Mouse (Mus musculus) macrophage (primary cell): ENCODE data around the gene Cnppd1. TPM values are rescaled to one million over a fixed set of nuclear protein-coding genes. Genes with fewer than 3 reads are reported as not detected.
A peak's percentile ranks its signal among the peaks of the same experiment; 100 is the strongest.

Experiments used
- H3K27ac ChIP-seq: fragments of 350-480 bp; formaldehyde crosslinking; 2 replicates; pipeline ENCODE4 v1.9.0; 2021
- H3K36me3 ChIP-seq: fragments of 350-480 bp; formaldehyde crosslinking; 2 replicates; pipeline ENCODE4 v1.9.0; 2021; ENCODE audit errors: inconsistent target
- H3K4me3 ChIP-seq: fragments of 350-480 bp; formaldehyde crosslinking; 2 replicates; pipeline ENCODE4 v1.9.0; 2021; ENCODE audit errors: inconsistent target
- H3K79me2 ChIP-seq: fragments of 350-480 bp; formaldehyde crosslinking; 2 replicates; pipeline ENCODE4 v1.9.0; 2021; ENCODE audit errors: inconsistent target
- WGBS: methylation state at CpG from one replicate; pipeline ENCODE4 v1.1.7; 2026; ENCODE audit warnings: inconsistent platforms; ENCODE audit not compliant: missing documents; 5-methylcytosine and 5-hydroxymethylcytosine counted together
- polyA plus RNA-seq: library from polyadenylated mRNA; stranded (reverse); fragments of 250-400 nt; gene quantifications from 3 replicates; pipeline ENCODE4 v1.2.4, GENCODE M21; 2018; ENCODE audit warnings: inconsistent platforms
- total RNA-seq, 78 experiments: library from RNA; depleted of rRNA; stranded (reverse); fragments of 250-400 nt; gene quantifications; 1 replicate in 9 of 78; 2 replicates in 24 of 78; 3 replicates in 43 of 78; 4 replicates in 2 of 78; pipeline ENCODE4 v1.2.4; 2018; ENCODE audit warnings: inconsistent platforms in 56 of 78

The Cnppd1 gene
- 100 to 1,000 TPM in 14 of 26 experiments, 10 to 100 TPM in 12; 37.3 to 184 (median 105) TPM for total RNA-seq (2018; cell fraction: chromatin; rRNA removed)
- total RNA-seq (2018; cell fraction: cytosol; rRNA removed): 100 to 1,000 TPM in 10 of 26 experiments, 10 to 100 TPM in 16; 78.6 to 121 (median 96.5) TPM
- 100 to 1,000 TPM in 12 of 26 experiments, 10 to 100 TPM in 14; 61.3 to 139 (median 98.2) TPM for total RNA-seq (2018; cell fraction: nucleus; rRNA removed)
- 52.3 to 87.8 TPM (median 60.4 TPM) in 3 replicates for polyA plus RNA-seq

DNA sequence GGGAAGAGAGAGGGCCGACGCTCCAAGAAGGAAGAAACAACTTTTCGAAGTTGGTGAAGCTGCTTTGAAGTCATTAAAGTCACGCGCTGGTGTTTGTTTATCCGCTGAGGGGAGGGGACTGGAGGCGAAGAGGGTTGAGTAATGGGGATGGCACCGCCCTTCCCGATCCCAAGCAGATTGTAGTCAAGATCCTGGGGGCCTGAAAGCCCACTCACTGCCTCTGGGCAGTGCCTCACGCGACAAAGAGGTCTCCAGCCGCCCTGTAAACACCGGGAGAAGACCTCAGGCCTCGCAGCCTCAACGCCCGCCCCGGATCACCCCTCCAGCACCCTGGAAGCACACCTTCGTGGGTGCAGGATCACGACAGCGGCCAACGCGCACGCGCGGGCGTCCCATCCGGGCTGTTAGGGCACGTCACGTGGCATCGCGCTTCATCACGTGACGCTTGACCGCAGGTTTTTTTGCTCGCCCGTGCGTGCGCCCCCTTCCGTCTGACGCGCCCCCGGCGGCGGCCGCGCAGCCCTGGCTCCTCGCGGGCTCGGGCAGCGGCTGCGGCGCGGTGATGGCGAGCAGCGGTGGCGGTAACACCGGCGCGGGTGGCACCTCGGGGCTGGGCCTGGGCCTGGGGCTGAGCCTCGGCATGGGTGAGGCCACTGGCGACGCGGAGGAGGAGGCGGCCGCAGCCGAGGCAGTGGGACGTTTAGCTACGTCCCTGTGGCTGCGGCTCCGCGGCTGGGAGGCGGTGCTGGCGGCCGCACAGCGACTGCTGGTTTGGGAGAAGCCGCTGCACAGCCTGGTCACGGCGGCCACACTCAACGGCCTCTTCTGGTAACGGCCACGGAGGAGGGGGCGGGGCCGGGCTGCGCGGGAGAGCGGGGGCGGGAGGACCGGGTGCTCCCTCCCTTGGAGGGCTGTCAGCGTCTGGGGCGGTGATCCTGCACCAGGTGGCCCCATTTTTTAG, at the start of gene Cnppd1, which contains the start of gene Retreg2:
Gene Cnppd1, minus strand, starts transcription at position 411 of the 961 bp plus-strand sequence.
Gene Retreg2, plus strand, starts transcription at position 478 of the 961 bp plus-strand sequence.
- peaks cover 48% of the 10 kb centered on the region for H3K79me2 ChIP-seq
- 1% methylated on average over 91 of the region's 91 CpGs for WGBS
- H3K36me3 ChIP-seq: peaks cover 54% of the 10 kb centered on the region
- peak within 1 kb of the TSS; percentile 94 for H3K4me3 ChIP-seq
- peak within 1 kb of the TSS; percentile 97 for H3K27ac ChIP-seq

DNA sequence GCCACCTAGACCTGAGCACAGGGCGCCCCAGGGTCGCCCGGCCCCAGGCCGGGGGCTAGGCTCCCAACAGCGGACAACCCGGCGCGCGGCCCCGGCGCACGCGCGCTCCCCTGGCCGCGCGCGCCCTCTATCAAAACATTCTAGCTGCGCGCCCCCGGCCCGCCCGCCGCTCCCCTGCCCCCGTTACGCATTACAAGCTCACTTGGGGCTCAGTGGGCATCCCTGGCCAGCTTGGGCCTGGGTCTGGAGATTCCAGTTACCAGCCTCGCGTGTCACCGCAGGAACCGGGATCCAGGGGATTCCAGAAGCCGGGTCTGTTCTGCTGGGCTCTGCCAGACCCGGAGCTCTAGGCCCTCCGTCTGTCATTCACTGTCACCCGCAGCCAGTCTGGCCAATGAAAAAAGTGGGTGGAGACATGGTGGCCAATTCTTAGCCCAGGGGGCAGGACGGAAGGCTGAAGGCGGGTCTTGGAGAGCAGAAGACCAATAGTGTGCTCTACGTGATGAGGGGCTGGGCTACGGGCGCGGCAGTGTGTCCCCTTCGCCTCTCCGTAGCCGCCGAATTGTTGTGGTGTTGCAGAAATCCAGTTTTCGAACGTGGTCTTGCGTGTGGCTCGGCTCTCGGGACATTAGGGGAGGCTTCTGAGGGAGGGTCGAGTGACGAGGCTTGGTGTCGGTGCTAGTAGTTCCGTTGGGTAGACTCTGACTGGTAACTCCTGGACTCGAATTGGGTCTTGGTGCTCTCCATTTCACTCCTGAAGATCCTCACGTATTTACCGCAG, 49.3 kb upstream of the Cnppd1 start, which contains the start of the genes Ankzf1 and Atg9a:
Gene Ankzf1, plus strand, starts transcription at position 530 of the 781 bp plus-strand sequence.
Gene Atg9a, minus strand, starts transcription at position 575 of the 781 bp plus-strand sequence.
- WGBS: under 1% methylated on average over 56 of the region's 56 CpGs

GRCm38 (mm10) chr1:75191258-75191621, 48.7 kb upstream of the Cnppd1 start:
- Histone ChIP-seq H3K4me3 (peak overlapping the region; percentile 88), H3K36me3 (peaks cover 20% of the 10 kb centered on the region), H3K79me2 (peaks cover 14% of the 10 kb centered on the region; the same call in 1 of the 2 replicates), H3K27ac (no peak overlapping the region)
- WGBS: 65% methylated on average over 5 of the region's 5 CpGs

More for the DNA sequence above, 49.3 kb upstream of the Cnppd1 start, which contains the start of the genes Ankzf1 and Atg9a:
- H3K4me3 ChIP-seq: peak within 1 kb of the TSS; percentile 88
- H3K27ac ChIP-seq: peak within 1 kb of the TSS; percentile 85
- peaks cover 14% of the 10 kb centered on the region; the same call in 1 of the 2 replicates for H3K79me2 ChIP-seq
- H3K36me3 ChIP-seq: peaks cover 19% of the 10 kb centered on the region; the same call in 1 of the 2 replicates

DNA sequence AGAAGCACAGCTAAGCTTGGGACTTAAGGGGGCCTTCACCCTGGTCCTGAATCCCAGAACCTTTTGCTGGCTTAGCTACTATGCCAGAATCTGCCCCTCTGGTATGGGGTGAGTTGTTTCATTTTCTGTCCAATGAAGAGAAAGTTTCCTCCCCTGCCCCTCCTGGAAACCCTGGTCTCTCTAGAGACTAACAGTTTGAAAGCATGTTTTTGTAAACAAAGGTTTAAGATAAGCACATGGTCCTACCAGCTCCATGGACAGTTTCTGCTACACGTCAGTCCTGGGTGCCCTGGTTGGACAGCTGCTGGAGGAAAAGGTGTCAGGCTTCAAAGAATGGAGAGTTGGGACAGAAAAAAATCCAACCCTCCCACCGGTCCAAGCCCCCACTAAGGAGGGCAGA, 48.1 kb upstream of the Cnppd1 start:
- H3K4me3 ChIP-seq: peak overlapping the region; percentile 88; the same call in 1 of the 2 replicates
- WGBS: 65% methylated on average over 2 of the region's 2 CpGs
- no peak overlapping the region for H3K27ac ChIP-seq
- peaks cover 20% of the 10 kb centered on the region for H3K36me3 ChIP-seq
- H3K79me2 ChIP-seq: peaks cover 14% of the 10 kb centered on the region; the same call in 1 of the 2 replicates

GRCm38 (mm10) chr1:75187914-75188483, 45.5 kb upstream of the Cnppd1 start:
- no peak overlapping the region for H3K4me3 ChIP-seq
- H3K27ac ChIP-seq: no peak overlapping the region
- peaks cover 43% of the 10 kb centered on the region for H3K36me3 ChIP-seq
- H3K79me2 ChIP-seq: peaks cover 14% of the 10 kb centered on the region; the same call in 1 of the 2 replicates
- 4% methylated on average over 2 of the region's 2 CpGs for WGBS

- peaks cover 14% of the 10 kb centered on the region; the same call in 1 of the 2 replicates for H3K79me2 ChIP-seq
- H3K36me3 ChIP-seq: peaks cover 49% of the 10 kb centered on the region
- H3K4me3 ChIP-seq: no peak overlapping the region
- no peak overlapping the region for H3K27ac ChIP-seq
Observed at GRCm38 (mm10) chr1:75187126-75187525, 44.6 kb upstream of the Cnppd1 start.

DNA sequence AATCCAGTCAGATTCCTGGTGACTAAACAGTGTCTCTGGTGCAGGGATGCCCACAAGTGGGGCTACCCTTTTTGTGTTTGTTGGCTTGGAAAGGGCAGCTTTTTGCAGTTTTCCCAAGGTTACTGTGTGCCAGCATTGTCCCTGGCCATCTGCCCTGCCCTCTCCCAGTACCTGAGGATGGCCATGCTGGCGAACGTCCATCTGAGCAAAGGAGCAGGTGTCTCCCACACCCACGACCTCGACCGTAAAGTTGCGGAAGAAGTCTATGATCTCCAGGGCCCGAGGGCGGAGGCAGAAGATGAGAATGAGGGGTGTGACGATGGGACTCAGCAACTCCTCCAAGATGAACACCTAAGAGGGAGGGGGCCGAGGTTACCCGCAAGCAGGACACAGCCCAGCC, 43.0 kb upstream of the Cnppd1 start:
- H3K36me3 ChIP-seq: peaks cover 55% of the 10 kb centered on the region

DNA sequence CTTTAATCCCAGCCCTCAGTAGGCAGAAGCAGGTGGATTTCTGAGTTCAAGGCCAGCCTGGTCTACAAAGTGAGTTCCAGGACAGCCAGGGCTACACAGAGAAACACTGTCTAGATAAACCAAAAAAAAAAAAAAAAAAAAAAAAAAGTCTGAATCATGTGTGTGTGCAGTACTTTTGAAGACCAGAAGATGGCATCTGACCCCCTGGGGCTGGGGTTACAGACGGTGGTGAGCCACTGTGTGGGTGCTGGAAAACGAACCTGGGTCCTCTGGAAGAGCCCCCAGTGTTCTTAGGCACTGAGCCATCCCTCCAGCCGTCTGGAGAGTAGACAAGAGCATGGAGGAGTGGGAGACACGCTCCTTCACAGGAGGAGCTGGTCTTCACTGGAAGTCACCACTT, 39.6 kb upstream of the Cnppd1 start:
- Histone ChIP-seq H3K27ac (no peak overlapping the region), H3K79me2 (no peaks in the 10 kb centered on the region), H3K36me3 (peaks cover 53% of the 10 kb centered on the region), H3K4me3 (no peak overlapping the region)
- 86% methylated on average over 4 of the region's 4 CpGs for WGBS

More for the DNA sequence above, 43.0 kb upstream of the Cnppd1 start:
- WGBS: 98% methylated on average over 10 of the region's 11 CpGs
- H3K27ac ChIP-seq: no peak overlapping the region
- H3K4me3 ChIP-seq: no peak overlapping the region
- H3K79me2 ChIP-seq: peaks cover 4% of the 10 kb centered on the region; the same call in 1 of the 2 replicates

GRCm38 (mm10) chr1:75181377-75181870, 38.9 kb upstream of the Cnppd1 start:
- H3K36me3 ChIP-seq: peaks cover 46% of the 10 kb centered on the region
- no peak overlapping the region for H3K4me3 ChIP-seq
- 97% methylated on average over 3 of the region's 4 CpGs for WGBS
- no peak overlapping the region for H3K27ac ChIP-seq
- H3K79me2 ChIP-seq: no peaks in the 10 kb centered on the region

DNA sequence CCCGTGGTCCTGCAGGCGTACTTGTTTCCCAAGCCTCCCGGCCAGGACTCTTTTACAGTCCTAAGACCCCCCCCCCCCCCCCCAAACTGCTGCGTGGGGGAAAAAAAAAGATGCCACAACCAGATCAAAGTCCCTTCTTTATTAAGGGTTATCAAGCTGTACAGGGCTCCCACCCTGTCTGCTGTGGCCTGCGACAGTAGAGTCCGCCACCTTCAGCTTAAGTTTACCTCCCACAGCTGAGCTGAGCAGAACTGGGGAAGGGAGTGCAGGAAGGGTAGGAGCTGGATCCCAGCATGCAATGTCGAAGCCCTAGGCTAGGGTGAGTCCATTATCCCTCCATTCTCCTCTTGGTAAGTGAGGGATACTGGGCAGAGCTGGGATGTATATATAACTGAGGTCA, 38.2 kb upstream of the Cnppd1 start:
- Histone ChIP-seq H3K36me3 (peaks cover 39% of the 10 kb centered on the region), H3K79me2 (no peaks in the 10 kb centered on the region), H3K4me3 (no peak overlapping the region), H3K27ac (no peak overlapping the region)
- 63% methylated on average over 5 of the region's 7 CpGs for WGBS

- no peaks in the 10 kb centered on the region for H3K79me2 ChIP-seq
- WGBS: under 1% methylated on average over 31 of the region's 31 CpGs
- H3K36me3 ChIP-seq: peaks cover 33% of the 10 kb centered on the region
- H3K4me3 ChIP-seq: peak within 1 kb of the TSS; percentile 44
- H3K27ac ChIP-seq: no peak within 1 kb of the TSS
Observed at GRCm38 (mm10) chr1:75180105-75180590, 37.6 kb upstream of the Cnppd1 start, which contains the start of gene Abcb6. Abcb6 (minus strand) TSS chr1:75180392.

DNA sequence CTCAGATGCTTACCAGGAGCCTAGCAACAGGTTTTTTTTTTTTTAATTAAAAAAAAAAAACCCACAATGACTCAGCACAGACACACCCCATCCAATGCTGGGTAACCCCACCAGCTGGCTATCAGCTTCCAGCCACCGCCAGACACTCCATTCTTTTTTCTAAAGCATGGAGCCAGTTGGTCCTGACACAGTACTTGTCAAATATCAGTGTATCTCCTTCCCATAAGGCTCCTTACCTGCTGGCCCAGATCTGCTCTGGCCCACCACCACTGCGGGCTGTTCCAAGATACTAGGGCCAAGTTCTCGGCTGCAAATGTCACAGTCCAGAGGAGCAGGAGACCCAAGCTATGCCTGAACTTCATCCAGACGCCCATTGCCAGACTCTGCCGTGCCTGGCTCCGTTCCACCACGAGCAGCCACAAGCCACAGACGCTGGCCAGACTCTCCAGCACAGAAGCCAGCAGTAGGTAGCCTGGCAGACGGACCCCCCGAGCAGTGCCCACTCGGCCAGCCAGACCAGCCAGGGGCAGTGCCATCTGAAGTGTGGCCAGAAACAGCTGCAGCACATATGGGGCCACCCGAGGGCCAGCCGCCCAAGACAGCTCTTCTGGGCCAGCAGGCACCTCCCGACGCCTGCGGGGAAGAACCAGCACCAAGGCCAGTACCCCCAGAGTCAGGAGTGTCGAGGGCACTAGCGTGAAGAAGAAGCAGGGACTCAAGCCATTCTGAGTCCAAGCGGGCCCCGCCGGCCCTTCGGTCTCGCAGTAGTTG, 37.0 kb upstream of the Cnppd1 start:
- 3% methylated on average over 23 of the region's 23 CpGs for WGBS
- peaks cover 27% of the 10 kb centered on the region for H3K36me3 ChIP-seq
- H3K27ac ChIP-seq: no peak overlapping the region

More for the DNA sequence above, 37.0 kb upstream of the Cnppd1 start:
- Histone ChIP-seq H3K79me2 (no peaks in the 10 kb centered on the region), H3K4me3 (peak overlapping the region; percentile 44)
